Mouse (Mus musculus) testis, adult 2 months (tissue): ENCODE data around the gene Rassf5.

Source experiments
- CTCF ChIP-seq: fragments of 200-500 bp; IDR thresholded peaks from 2 replicates; pipeline ENCODE4 v1.5.1; 2012; ENCODE audit warnings: low read depth, mild to moderate bottlenecking, inconsistent platforms, low read length, moderate library complexity; ENCODE audit not compliant: control insufficient read depth, insufficient read depth, insufficient replicate concordance
- POLR2A ChIP-seq: fragments of 200-500 bp; IDR thresholded peaks from 2 replicates; pipeline ENCODE4 v1.6.1; 2012; ENCODE audit warnings: low read depth, mild to moderate bottlenecking, inconsistent platforms, low read length, moderate library complexity; ENCODE audit not compliant: control insufficient read depth

GRCm38 (mm10) chr1:131257288-131257687 lies 12.2 kb upstream of the Rassf5 start:
- TF ChIP-seq CTCF (no peak), POLR2A (no peak)
